Mouse (Mus musculus) midbrain, embryonic 15.5 days (tissue): Measurements from ENCODE around the gene Slc2a8. TPM values are rescaled to one million over a fixed set of nuclear protein-coding genes. Genes with fewer than 3 reads are reported as not detected.
A peak's percentile ranks its signal among the peaks of the same experiment; 100 is the strongest.
"Not testable (repeated sequence)": the region's sequence is repeated elsewhere in the genome, so short reads cannot be mapped to it uniquely, and the experiment has no call there.

ENCODE experiments used
- ATAC-seq: fragments of 200-750 bp; cut with Nextera tagmentation; replicated peaks from 2 replicates; pipeline ENCODE4 v1.8.0; 2017; ENCODE audit warnings: moderate TSS enrichment
- H3K27ac ChIP-seq: fragments of 300-500 bp; sonication (generic); 2 replicates; pipeline ENCODE4 v1.5.1; 2015; ENCODE audit warnings: mild to moderate bottlenecking, inconsistent platforms
- H3K27me3 ChIP-seq: fragments of 300-500 bp; sonication (generic); replicated peaks from 2 replicates; pipeline ENCODE4 v1.6.1; 2015; ENCODE audit warnings: inconsistent platforms
- H3K36me3 ChIP-seq: fragments of 300-500 bp; sonication (generic); replicated peaks from 2 replicates; pipeline ENCODE4 v1.6.1; 2015; ENCODE audit warnings: inconsistent platforms
- H3K4me1 ChIP-seq: fragments of 300-500 bp; sonication (generic); 2 replicates; pipeline ENCODE4 v1.6.1; 2015; ENCODE audit warnings: inconsistent platforms
- H3K4me2 ChIP-seq: fragments of 300-500 bp; sonication (generic); 2 replicates; pipeline ENCODE4 v1.6.1; 2015; ENCODE audit warnings: inconsistent platforms, mild to moderate bottlenecking, moderate library complexity
- H3K4me3 ChIP-seq: fragments of 300-500 bp; sonication (generic); 2 replicates; pipeline ENCODE4 v1.5.1; 2015; ENCODE audit warnings: mild to moderate bottlenecking, inconsistent platforms
- H3K9ac ChIP-seq: fragments of 300-500 bp; sonication (generic); 2 replicates; pipeline ENCODE4 v1.6.1; 2015; ENCODE audit warnings: mild to moderate bottlenecking, inconsistent platforms
- H3K9me3 ChIP-seq: fragments of 300-500 bp; sonication (generic); 2 replicates; pipeline ENCODE4 v1.6.1; 2016; ENCODE audit warnings: inconsistent platforms
- WGBS: fragments of 180-500 bp; shearing (Covaris S2); methylation state at CpG from one replicate; pipeline ENCODE4 v1.1.7; 2015; ENCODE audit warnings: mixed read lengths; 5-methylcytosine and 5-hydroxymethylcytosine counted together
- polyA plus RNA-seq: library from polyadenylated mRNA; unstranded; fragments of >200 nt; fragmentation: Nextera tagmentation; extraction: Ambion mirVana; gene quantifications from 2 replicates; pipeline ENCODE4 v1.2.1, GENCODE M21; 2015

Slc2a8 gene
- polyA plus RNA-seq, result 22.4 and 24.5 TPM in 2 replicates

DNA sequence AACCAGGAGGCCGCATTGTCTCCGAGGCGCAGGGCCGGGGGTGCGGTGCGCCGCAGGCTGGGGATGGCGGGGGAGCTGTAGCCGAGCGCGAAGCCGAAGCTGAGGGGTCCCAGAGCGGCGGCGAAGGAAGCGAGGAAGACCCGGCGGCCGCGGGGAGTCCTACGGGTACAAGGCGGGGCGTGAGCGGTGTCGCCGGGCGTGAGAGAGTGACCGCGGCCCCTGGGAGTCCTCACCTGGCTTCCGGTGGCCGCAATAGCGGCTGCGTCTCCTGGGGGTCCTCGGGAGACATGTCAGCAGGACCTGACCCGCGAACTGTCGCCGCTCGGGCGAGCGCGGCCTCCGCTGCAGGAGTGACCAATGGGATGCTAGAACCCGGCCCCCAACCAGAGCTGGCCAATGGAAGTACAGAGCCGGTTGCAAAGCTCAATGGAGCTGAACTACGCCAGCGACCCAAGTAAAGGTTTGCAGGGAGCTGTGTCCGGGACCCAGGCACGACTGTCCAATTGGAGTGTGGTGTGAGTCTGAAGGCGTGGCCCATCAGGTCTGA, at the start of gene Slc2a8:
Gene Slc2a8, minus strand, starts transcription at position 359 of the 547 bp plus-strand sequence.
- H3K4me1 ChIP-seq, result peaks cover 24% of the 10 kb centered on the region

DNA sequence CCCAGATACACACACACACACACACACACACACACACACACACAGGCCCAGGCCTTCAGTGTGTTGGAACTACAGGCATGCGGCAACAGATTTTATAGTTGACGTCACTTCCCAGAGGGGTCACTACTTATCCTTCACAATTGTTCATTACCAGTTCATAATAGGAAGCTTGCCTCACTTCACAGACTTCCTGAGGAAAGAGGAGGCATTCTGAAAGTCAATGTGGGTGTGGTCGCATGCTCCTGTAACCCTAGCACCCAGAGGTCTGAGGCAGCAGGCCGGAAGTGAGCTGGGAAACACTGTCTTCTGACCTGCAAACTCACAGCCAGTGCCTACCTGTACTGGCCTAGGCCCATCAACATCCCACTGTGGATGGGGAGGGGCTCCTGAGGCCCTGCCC, 43.2 kb upstream of the Slc2a8 start:
- H3K4me2 ChIP-seq, result no peak overlapping the region
- H3K9me3 ChIP-seq, result no peaks in the 10 kb centered on the region
- no peak overlapping the region for H3K27ac ChIP-seq
- no peaks in the 10 kb centered on the region for H3K4me1 ChIP-seq
- ATAC-seq, result no peak
- no peak overlapping the region for H3K9ac ChIP-seq
- H3K4me3 ChIP-seq, result no peak overlapping the region
- H3K27me3 ChIP-seq, result no peaks in the 10 kb centered on the region
- WGBS, result 85% methylated on average over 4 of the region's 4 CpGs
- no peaks in the 10 kb centered on the region; the same call in 1 of the 2 replicates for H3K36me3 ChIP-seq

More for the DNA sequence above, at the start of gene Slc2a8:
- peak within 1 kb of the TSS; percentile 80 for H3K27ac ChIP-seq
- peak within 1 kb of the TSS; percentile 99 for H3K4me2 ChIP-seq
- no peaks in the 10 kb centered on the region for H3K9me3 ChIP-seq
- ATAC-seq, result peak; percentile 98
- under 1% methylated on average over 50 of the region's 50 CpGs for WGBS
- H3K9ac ChIP-seq, result peak within 1 kb of the TSS; percentile 91
- H3K36me3 ChIP-seq, result no peaks in the 10 kb centered on the region
- H3K4me3 ChIP-seq, result peak within 1 kb of the TSS; percentile 95
- no peaks in the 10 kb centered on the region for H3K27me3 ChIP-seq

DNA sequence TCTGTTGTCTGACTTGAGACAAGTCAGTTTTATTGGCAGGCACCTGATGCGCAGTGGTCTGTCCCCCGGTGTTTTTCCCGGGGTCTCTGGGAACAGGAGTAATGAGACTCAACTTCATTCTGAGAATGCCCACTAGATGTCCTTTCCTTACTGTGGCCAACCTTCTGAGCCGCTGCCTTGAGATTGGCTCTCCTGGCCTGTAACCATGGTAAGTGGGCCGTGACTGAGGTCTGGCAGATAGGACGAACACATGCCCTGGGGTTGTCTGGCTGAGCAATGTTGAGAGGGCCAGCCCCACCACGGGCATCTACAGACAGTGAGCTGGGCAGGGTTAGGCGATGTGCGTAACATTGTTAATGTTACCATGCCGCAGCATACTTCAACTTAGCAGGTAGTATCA, 42.7 kb upstream of the Slc2a8 start:
- H3K4me2 ChIP-seq, result no peak overlapping the region
- no peaks in the 10 kb centered on the region for H3K9me3 ChIP-seq
- no peak overlapping the region for H3K9ac ChIP-seq
- no peaks in the 10 kb centered on the region; the same call in 1 of the 2 replicates for H3K36me3 ChIP-seq
- WGBS, result 67% methylated on average over 10 of the region's 10 CpGs
- no peak overlapping the region for H3K27ac ChIP-seq
- H3K27me3 ChIP-seq, result no peaks in the 10 kb centered on the region
- H3K4me3 ChIP-seq, result no peak overlapping the region
- no peaks in the 10 kb centered on the region for H3K4me1 ChIP-seq
- no peak for ATAC-seq

DNA sequence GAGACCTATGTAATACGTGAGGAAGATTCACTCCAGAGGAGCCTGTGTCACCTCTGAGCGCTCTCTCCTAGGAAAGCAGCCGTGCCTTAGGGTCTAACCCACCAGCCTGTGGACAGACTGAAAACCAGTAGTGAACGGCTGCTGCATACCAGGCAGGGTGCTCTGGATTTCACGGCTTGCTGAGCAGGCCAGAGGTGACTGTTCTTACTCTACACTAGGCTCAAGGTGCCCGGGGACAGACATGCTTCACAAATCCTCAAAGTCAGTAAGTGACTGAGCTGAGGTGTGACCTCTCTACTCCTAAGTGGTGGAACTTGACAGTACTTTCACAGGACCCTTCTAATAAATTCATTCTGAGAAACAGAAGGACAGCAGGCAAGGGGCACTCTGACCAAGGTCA, 41.0 kb upstream of the Slc2a8 start:
- no peak for ATAC-seq
- no peak overlapping the region for H3K27ac ChIP-seq
- no peak overlapping the region for H3K9ac ChIP-seq
- 71% methylated on average over 6 of the region's 6 CpGs for WGBS
- H3K36me3 ChIP-seq, result no peaks in the 10 kb centered on the region; the same call in 1 of the 2 replicates
- H3K4me3 ChIP-seq, result no peak overlapping the region
- H3K27me3 ChIP-seq, result no peaks in the 10 kb centered on the region
- no peaks in the 10 kb centered on the region for H3K4me1 ChIP-seq
- H3K9me3 ChIP-seq, result no peaks in the 10 kb centered on the region
- H3K4me2 ChIP-seq, result no peak overlapping the region

DNA sequence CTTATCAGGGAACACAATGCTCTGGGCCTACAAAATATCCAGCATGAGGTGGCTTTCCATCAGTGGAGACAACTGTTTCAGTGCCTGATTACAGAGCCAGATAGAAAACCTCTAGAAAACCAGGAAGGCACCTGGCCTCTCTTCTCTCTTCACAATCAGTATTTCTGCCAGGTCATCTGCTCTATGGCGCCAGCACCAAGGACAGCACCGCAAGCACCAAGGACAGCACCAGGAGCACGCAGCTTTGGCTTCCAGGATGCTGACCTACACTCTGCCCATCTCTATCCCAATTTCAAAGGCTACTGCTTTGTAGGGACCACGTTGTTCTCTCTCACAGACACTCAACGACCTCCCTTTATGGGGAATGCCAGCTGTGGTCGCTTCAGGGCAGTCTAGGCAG, 36.1 kb upstream of the Slc2a8 start:
- no peaks in the 10 kb centered on the region for H3K27me3 ChIP-seq
- H3K9me3 ChIP-seq, result no peaks in the 10 kb centered on the region
- no peak overlapping the region for H3K4me2 ChIP-seq
- H3K36me3 ChIP-seq, result no peaks in the 10 kb centered on the region
- no peak overlapping the region for H3K4me3 ChIP-seq
- no peak overlapping the region for H3K9ac ChIP-seq
- WGBS, result 11% methylated on average over 6 of the region's 6 CpGs
- no peak for ATAC-seq
- no peak overlapping the region for H3K27ac ChIP-seq
- no peaks in the 10 kb centered on the region for H3K4me1 ChIP-seq

DNA sequence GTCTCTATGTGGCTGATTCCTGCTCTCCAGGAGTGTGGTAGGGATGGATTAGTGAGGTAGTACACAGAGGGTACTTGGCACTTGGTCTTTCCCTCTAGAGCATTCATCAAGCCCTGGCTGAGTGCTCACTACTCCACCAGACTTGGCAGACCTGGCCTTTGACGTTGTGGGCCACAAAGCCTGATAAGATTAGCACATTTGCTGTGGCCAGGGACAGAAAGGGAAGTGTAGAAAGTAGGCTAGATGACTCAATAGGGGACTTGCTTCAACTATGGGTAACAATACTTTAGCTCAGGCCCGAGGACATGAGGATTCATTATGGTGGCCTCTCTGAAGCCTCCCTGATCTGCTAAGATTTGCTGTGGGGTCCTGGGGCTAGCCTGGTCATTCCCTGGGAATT, 35.3 kb upstream of the Slc2a8 start:
- 86% methylated on average over 2 of the region's 2 CpGs for WGBS
- no peak overlapping the region for H3K9ac ChIP-seq
- no peak overlapping the region for H3K4me3 ChIP-seq

DNA sequence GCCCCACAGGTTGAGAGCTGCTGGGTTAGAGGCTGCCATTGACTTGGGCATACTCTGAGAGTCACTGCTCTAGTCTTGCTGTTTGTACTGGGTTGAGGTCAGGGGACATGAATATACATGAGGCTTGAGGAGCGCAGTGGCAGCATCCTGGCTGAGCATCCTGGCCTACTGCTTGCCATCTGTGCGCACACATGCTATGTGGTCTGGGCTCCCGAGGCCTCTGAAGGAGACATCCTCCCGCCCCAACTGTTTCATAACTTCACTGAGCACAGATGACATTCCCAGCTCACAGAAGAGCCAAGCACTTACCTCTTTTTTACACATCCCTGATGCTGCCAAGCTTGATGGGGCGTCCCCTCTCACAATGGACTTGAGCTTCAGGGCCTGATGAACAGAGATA, 33.0 kb upstream of the Slc2a8 start:
- H3K4me2 ChIP-seq, result no peak overlapping the region
- H3K27me3 ChIP-seq, result no peaks in the 10 kb centered on the region
- no peaks in the 10 kb centered on the region for H3K9me3 ChIP-seq
- no peaks in the 10 kb centered on the region for H3K36me3 ChIP-seq
- no peaks in the 10 kb centered on the region for H3K4me1 ChIP-seq
- no peak for ATAC-seq
- 56% methylated on average over 5 of the region's 5 CpGs for WGBS
- no peak overlapping the region for H3K9ac ChIP-seq
- H3K27ac ChIP-seq, result no peak overlapping the region
- H3K4me3 ChIP-seq, result no peak overlapping the region

More for the DNA sequence above, 35.3 kb upstream of the Slc2a8 start:
- Histone ChIP-seq H3K27me3 (no peaks in the 10 kb centered on the region), H3K27ac (no peak overlapping the region), H3K9me3 (no peaks in the 10 kb centered on the region), H3K36me3 (no peaks in the 10 kb centered on the region), H3K4me1 (no peaks in the 10 kb centered on the region), H3K4me2 (no peak overlapping the region)
- ATAC-seq, result no peak

DNA sequence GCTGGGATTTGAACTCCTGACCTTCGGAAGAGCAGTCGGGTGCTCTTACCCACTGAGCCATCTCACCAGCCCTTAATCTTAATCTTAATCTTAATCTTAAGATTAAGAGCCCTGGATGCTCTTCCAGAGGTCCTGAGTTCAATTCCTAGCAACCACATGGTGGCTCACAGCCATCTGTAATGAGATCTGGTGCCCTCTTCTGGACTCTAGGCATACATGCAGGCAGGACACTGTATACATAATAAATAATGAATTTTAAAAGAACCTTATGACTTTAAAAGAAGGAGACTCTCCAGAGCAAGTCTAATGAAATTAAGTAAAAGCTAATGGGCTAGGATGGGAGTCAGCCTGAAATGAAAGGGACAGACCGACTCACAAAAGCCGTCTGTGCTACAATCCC, 27.2 kb upstream of the Slc2a8 start:
- not testable (repeated sequence) for H3K4me1 ChIP-seq

DNA sequence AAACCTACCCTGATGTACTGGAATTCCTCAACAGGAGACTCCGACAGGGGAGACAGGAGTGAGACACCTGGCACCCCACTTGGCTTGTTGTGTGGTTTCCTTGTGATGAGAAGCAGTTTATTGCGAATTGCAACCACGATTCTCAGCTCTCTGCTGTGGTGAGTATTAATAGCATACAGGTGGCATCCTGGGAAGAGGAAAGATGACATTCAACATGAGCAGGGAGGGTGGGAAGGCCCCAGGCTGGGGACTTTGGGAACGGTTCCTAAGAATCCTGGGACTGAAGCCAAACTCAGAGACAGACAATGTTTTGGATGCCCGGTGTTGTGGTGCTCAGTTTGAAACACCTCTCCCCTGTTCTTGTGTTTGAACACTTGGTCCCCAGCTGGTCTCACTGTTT, 23.2 kb upstream of the Slc2a8 start:
- no peak overlapping the region for H3K27ac ChIP-seq
- H3K9me3 ChIP-seq, result no peaks in the 10 kb centered on the region
- 74% methylated on average over 5 of the region's 5 CpGs for WGBS
- no peak overlapping the region for H3K9ac ChIP-seq
- H3K4me1 ChIP-seq, result no peaks in the 10 kb centered on the region
- H3K4me3 ChIP-seq, result no peak overlapping the region
- no peaks in the 10 kb centered on the region for H3K27me3 ChIP-seq
- no peak overlapping the region for H3K4me2 ChIP-seq
- H3K36me3 ChIP-seq, result peaks cover 7% of the 10 kb centered on the region
- ATAC-seq, result no peak

More for the DNA sequence above, 27.2 kb upstream of the Slc2a8 start:
- H3K36me3 ChIP-seq, H3K4me3 ChIP-seq, H3K4me2 ChIP-seq, H3K27ac ChIP-seq, H3K9me3 ChIP-seq, ATAC-seq, H3K9ac ChIP-seq, H3K27me3 ChIP-seq: not testable (repeated sequence)
- 82% methylated on average over 4 of the region's 4 CpGs for WGBS

DNA sequence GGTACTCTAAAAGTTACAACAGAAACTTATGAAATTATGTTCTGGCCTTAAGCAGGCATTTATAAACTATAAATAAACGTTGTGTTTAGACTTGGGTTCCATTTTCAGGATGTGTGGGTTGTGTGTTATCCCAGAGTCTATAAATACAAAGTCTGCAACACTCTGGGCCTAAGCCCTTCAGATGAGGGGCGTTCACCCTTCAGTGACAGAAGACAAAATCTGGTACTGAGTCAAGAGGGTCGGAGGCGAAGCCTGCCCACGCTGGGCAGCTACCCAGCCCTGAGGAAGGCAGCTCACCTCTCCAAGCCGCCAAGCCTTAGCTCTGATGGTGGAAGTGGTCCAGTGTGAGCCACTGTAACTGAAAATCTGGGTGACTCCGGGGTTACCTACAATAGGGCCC, 20.3 kb upstream of the Slc2a8 start:
- Histone ChIP-seq H3K27ac (no peak overlapping the region), H3K4me3 (no peak overlapping the region), H3K4me1 (no peaks in the 10 kb centered on the region), H3K36me3 (peaks cover 7% of the 10 kb centered on the region), H3K9ac (no peak overlapping the region), H3K4me2 (no peak overlapping the region), H3K27me3 (no peaks in the 10 kb centered on the region), H3K9me3 (no peaks in the 10 kb centered on the region)
- 84% methylated on average over 7 of the region's 7 CpGs for WGBS
- ATAC-seq, result no peak

DNA sequence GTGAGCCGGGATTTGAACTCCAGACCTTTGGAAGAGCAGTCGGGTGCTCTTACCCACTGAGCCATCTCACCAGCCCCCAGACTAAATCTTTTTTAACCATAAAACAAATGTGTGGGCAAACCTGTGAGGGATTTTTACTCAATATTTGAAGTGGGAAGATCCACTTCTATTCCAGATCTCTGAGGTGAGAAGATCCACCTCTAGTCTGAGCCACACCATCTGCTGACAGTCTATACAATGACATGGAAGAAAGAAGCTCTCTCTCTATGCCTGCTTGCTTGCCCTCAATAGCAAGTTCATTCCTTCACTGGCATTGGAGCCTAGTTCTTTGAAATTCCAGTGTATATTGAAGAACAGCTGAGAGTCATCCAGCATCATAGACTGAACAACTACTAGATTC, 17.9 kb upstream of the Slc2a8 start:
- H3K36me3 ChIP-seq, result peaks cover 7% of the 10 kb centered on the region
- no peak overlapping the region for H3K27ac ChIP-seq
- WGBS, result 91% methylated on average over 2 of the region's 2 CpGs
- H3K4me3 ChIP-seq, result no peak overlapping the region
- no peaks in the 10 kb centered on the region for H3K4me1 ChIP-seq
- no peak for ATAC-seq
- no peaks in the 10 kb centered on the region for H3K9me3 ChIP-seq
- no peak overlapping the region for H3K4me2 ChIP-seq
- no peak overlapping the region for H3K9ac ChIP-seq
- H3K27me3 ChIP-seq, result no peaks in the 10 kb centered on the region

DNA sequence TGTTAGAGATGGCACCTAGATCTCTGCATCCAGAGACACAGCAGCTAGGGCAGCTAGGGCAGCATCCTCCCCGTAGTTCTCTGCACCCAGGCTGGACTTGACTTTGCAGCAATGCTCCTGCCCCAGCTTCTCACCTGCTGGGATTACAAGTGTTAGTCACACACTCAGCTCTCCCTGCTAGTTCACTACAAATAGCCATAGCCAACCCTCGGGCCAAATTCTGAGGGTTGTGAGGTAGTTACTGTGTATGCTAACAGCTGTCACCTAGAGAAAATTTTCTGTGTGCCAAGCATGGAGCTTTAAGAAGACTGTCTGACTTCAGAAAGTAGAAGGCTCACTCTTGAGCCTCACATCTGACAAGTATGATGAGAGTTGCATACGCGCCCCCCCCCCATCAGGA, 15.9 kb upstream of the Slc2a8 start:
- Histone ChIP-seq H3K4me2 (no peak overlapping the region), H3K27me3 (no peaks in the 10 kb centered on the region), H3K9ac (no peak overlapping the region), H3K4me1 (no peaks in the 10 kb centered on the region), H3K36me3 (peaks cover 4% of the 10 kb centered on the region; the same call in 1 of the 2 replicates), H3K27ac (no peak overlapping the region), H3K4me3 (no peak overlapping the region), H3K9me3 (no peaks in the 10 kb centered on the region)
- ATAC-seq, result no peak
- WGBS, result 81% methylated on average over 4 of the region's 4 CpGs

DNA sequence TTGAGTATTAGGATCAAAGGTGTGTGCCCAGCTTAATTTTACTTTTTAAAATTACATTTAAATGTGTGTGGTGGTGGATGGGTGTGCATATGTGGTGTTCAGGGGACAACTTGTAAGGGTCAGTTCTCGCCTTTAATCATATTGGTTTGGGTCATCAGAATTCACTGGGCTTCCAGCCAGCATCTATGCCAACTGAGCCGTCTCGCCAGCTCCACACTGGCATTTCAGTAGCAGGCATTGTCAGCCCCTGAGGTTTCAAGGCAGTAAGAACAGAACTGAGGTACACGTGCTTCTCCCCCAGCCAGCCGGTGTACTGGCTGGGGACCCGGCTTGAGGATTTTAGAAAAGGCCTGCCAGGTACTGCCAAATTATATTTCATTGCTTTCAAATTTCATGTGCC, 15.2 kb upstream of the Slc2a8 start:
- Histone ChIP-seq H3K4me2 (no peak overlapping the region), H3K27me3 (no peaks in the 10 kb centered on the region), H3K4me1 (no peaks in the 10 kb centered on the region), H3K9me3 (no peaks in the 10 kb centered on the region), H3K4me3 (no peak overlapping the region), H3K36me3 (peaks cover under 1% of the 10 kb centered on the region; the same call in 1 of the 2 replicates), H3K27ac (no peak overlapping the region), H3K9ac (no peak overlapping the region)
- 67% methylated on average over 6 of the region's 6 CpGs for WGBS
- no peak for ATAC-seq
